Mouse (Mus musculus): ENCODE measurements at regions not wholly inside any gene's neighbourhood (a gene's known extent, or its start where the extent isn't known, plus 50 kb on each side); places are given as distances from the start of the nearest gene placed in this dataset.

- DNase-seq = no peak
- intact Hi-C loops (cut with DNase I) = no loop called here
Observed at GRCm38 (mm10) chr9:31587671-31588070, 123.4 kb upstream of the Tmem45b start.

GRCm38 (mm10) chr9:31583983-31584382 is 119.7 kb upstream of the Tmem45b start:
- intact Hi-C loops (cut with DNase I) = no loop called here
- no peak for DNase-seq

- intact Hi-C loops (cut with DNase I) = no loop called here
- no peak for DNase-seq
Observed at GRCm38 (mm10) chr9:31582947-31583346, 118.7 kb upstream of the Tmem45b start.

GRCm38 (mm10) chr9:31578506-31579173 is 114.4 kb upstream of the Tmem45b start:
- intact Hi-C loops (cut with DNase I) = loop anchor here (10.0 kb wide), 1 partner anchor 176 kb away; no protein-coding TSS in a partner anchor
- DNase-seq = no peak

- intact Hi-C loops (cut with DNase I) = loop anchor here (10.0 kb wide), 1 partner anchor 178 kb away; no protein-coding TSS in a partner anchor
Observed at GRCm38 (mm10) chr9:31577066-31577465, 112.8 kb upstream of the Tmem45b start.

GRCm38 (mm10) chr9:31567029-31567428 is 102.8 kb upstream of the Tmem45b start:
- no peak for DNase-seq

More at GRCm38 (mm10) chr9:31577066-31577465, 112.8 kb upstream of the Tmem45b start:
- no peak for DNase-seq

GRCm38 (mm10) chr9:31566257-31567007 is 102.2 kb upstream of the Tmem45b start:
- intact Hi-C loops (cut with DNase I) = no loop called here
- peak; percentile 68 for DNase-seq

More at GRCm38 (mm10) chr9:31567029-31567428, 102.8 kb upstream of the Tmem45b start:
- intact Hi-C loops (cut with DNase I) = no loop called here

GRCm38 (mm10) chr9:31564996-31565773 is 100.9 kb upstream of the Tmem45b start:
- intact Hi-C loops (cut with DNase I) = loop anchor here (5.0 kb wide), 1 partner anchor 347 kb away; the partner anchor contains the start of gene Barx2
- DNase-seq = peak; percentile 50

GRCm38 (mm10) chr9:31563541-31563940 is 99.3 kb upstream of the Tmem45b start:
- intact Hi-C loops (cut with DNase I) = loop anchor here (5.0 kb wide), 1 partner anchor 349 kb away; the partner anchor contains the start of gene Barx2

GRCm38 (mm10) chr9:31560226-31560556 is 95.9 kb upstream of the Tmem45b start:
- no peak for DNase-seq
- intact Hi-C loops (cut with DNase I) = loop anchor here (5.0 kb wide), 1 partner anchor 352 kb away; the partner anchor contains the start of gene Barx2

More at GRCm38 (mm10) chr9:31563541-31563940, 99.3 kb upstream of the Tmem45b start:
- DNase-seq = no peak

GRCm38 (mm10) chr9:31559506-31560225 is 95.4 kb upstream of the Tmem45b start:
- peak; percentile 74 for DNase-seq
- intact Hi-C loops (cut with DNase I) = loop anchor here (5.0 kb wide), 2 partner anchors 353 to 368 kb away; partner anchors contain the start of gene Barx2

GRCm38 (mm10) chr9:31543691-31544052 is 79.4 kb upstream of the Tmem45b start:
- DNase-seq = no peak
- intact Hi-C loops (cut with DNase I) = loop anchor here (5.0 kb wide), 1 partner anchor 131 kb away; no protein-coding TSS in a partner anchor

GRCm38 (mm10) chr9:31542909-31543690 is 78.8 kb upstream of the Tmem45b start:
- DNase-seq = peak; percentile 89
- intact Hi-C loops (cut with DNase I) = loop anchor here (5.0 kb wide), 1 partner anchor 131 kb away; no protein-coding TSS in a partner anchor

GRCm38 (mm10) chr9:31541615-31542191 is 77.4 kb upstream of the Tmem45b start:
- DNase-seq = no peak
- intact Hi-C loops (cut with DNase I) = loop anchor here (5.0 kb wide), 1 partner anchor 129 kb away; no protein-coding TSS in a partner anchor

- no peak for DNase-seq
Observed at GRCm38 (mm10) chr9:31538458-31539210, 74.4 kb upstream of the Tmem45b start.

GRCm38 (mm10) chr9:31529021-31529420 is 64.8 kb upstream of the Tmem45b start:
- no peak for DNase-seq
- intact Hi-C loops (cut with DNase I) = no loop called here

More at GRCm38 (mm10) chr9:31538458-31539210, 74.4 kb upstream of the Tmem45b start:
- intact Hi-C loops (cut with DNase I) = no loop called here

GRCm38 (mm10) chr9:31527216-31527615 is 63.0 kb upstream of the Tmem45b start:
- intact Hi-C loops (cut with DNase I) = no loop called here
- no peak for DNase-seq

All from left cerebral cortex, postnatal 4 days (tissue).